Mouse (Mus musculus) kidney, adult 9 months (tissue): Measurements from ENCODE around the gene Nol7.
A peak's percentile ranks its signal among the peaks of the same experiment; 100 is the strongest.

Source experiments
- DNase-seq: peaks from one replicate; pipeline ENCODE4 v3.0.0; 2022

Gene Nol7

GRCm38 (mm10) chr13:43398297-43399080 lies at the start of gene Nol7:
Gene Nol7, plus strand, starts transcription at chr13:43398390.
- peak; percentile 96 for DNase-seq

GRCm38 (mm10) chr13:43349376-43349775 lies 48.8 kb upstream of the Nol7 start:
- no peak for DNase-seq

GRCm38 (mm10) chr13:43350489-43351169 lies 47.6 kb upstream of the Nol7 start:
- no peak for DNase-seq

- DNase-seq = no peak
Measured at GRCm38 (mm10) chr13:43353356-43353755, 44.8 kb upstream of the Nol7 start.

GRCm38 (mm10) chr13:43354362-43354761 lies 43.8 kb upstream of the Nol7 start:
- no peak for DNase-seq

- DNase-seq = no peak
Measured at GRCm38 (mm10) chr13:43356346-43357125, 41.7 kb upstream of the Nol7 start.

- no peak for DNase-seq
Measured at GRCm38 (mm10) chr13:43360534-43360933, 37.7 kb upstream of the Nol7 start.

- peak; percentile 58 for DNase-seq
Measured at GRCm38 (mm10) chr13:43362353-43362752, 35.8 kb upstream of the Nol7 start.

- peak; percentile 93 for DNase-seq
Measured at GRCm38 (mm10) chr13:43364985-43365824, 33.0 kb upstream of the Nol7 start, which contains the start of gene Sirt5. Gene Sirt5, plus strand, starts transcription at chr13:43365496.

GRCm38 (mm10) chr13:43365825-43366184 lies 32.4 kb upstream of the Nol7 start:
- DNase-seq = no peak

- DNase-seq = no peak
Measured at GRCm38 (mm10) chr13:43370063-43370462, 28.1 kb upstream of the Nol7 start.

GRCm38 (mm10) chr13:43372892-43373291 lies 25.3 kb upstream of the Nol7 start:
- DNase-seq = no peak

- no peak for DNase-seq
Measured at GRCm38 (mm10) chr13:43374205-43374604, 24.0 kb upstream of the Nol7 start.

GRCm38 (mm10) chr13:43374918-43375432 lies 23.2 kb upstream of the Nol7 start:
- peak; percentile 33 for DNase-seq

GRCm38 (mm10) chr13:43379989-43380388 lies 18.2 kb upstream of the Nol7 start:
- DNase-seq = no peak

- DNase-seq = no peak
Measured at GRCm38 (mm10) chr13:43385321-43385720, 12.9 kb upstream of the Nol7 start.

GRCm38 (mm10) chr13:43397700-43398296 lies 392 bp upstream of the Nol7 start:
- DNase-seq = no peak

GRCm38 (mm10) chr13:43399576-43399975 lies 1.4 kb downstream of the Nol7 start:
- DNase-seq = no peak

GRCm38 (mm10) chr13:43412311-43412710 lies 14.1 kb downstream of the Nol7 start:
- DNase-seq = no peak

- DNase-seq = peak; percentile 44
Measured at GRCm38 (mm10) chr13:43413611-43414010, 15.4 kb downstream of the Nol7 start.

- DNase-seq = no peak
Measured at GRCm38 (mm10) chr13:43415249-43415648, 17.1 kb downstream of the Nol7 start.

GRCm38 (mm10) chr13:43428436-43428835 lies 30.2 kb downstream of the Nol7 start:
- DNase-seq = no peak
